ENCODE assay signal across 19 mouse cellular contexts in the genomic region with DNA sequence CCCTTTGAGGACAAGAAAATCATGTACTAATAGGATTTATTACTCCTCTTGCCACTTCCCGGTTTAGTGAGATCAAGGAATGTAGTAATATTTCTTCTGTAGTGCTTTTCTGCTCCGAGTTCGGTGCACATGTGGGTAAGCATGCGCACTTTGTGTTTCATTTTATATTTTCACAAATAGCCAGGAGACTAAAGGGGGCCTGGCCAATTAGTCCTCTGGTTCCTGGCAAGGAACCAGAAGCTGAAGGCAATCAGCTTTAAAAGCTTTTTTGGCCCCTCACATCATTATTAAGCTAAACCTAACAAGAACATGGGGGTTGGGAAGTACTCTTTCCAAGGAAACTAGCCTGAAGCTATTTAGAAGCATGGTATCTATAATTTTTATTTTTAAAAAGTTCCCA.
A peak's percentile ranks its signal among the peaks of the same experiment; 100 is the strongest.
DNase-seq lines count a peak whose midpoint lies in the region; ATAC-seq lines count a peak whose summit lies in the region.
"Had no signal": no experiment of that assay in that cellular context is flagged by ENCODE, and none has a peak within 500 bp of the region (broad histone marks: within the 10 kb centered on the region; RNA-seq: fewer than 3 reads in every experiment).

No protein-coding gene starts in this region.

- no peak overlapping the region for H3K4me3 ChIP-seq in embryonic facial prominence, embryonic 14.5 days (ENCODE audit: low read depth, low read length)
- no peak overlapping the region for H3K4me3 ChIP-seq in embryonic facial prominence, embryonic 10.5 days
- no peak overlapping the region for H3K4me3 ChIP-seq in forebrain, embryonic 13.5 days
- H3K4me3 ChIP-seq in limb, embryonic 11.5 days (ENCODE audit: low read depth, low read length) = no peak overlapping the region
- H3K4me3 ChIP-seq: heart, adult 2 months; hindbrain, embryonic 15.5 days; midbrain, embryonic 12.5 days; myocyte had no signal

- peaks cover 18% of the 10 kb centered on the region for H3K4me1 ChIP-seq in embryonic facial prominence, embryonic 14.5 days (ENCODE audit: control insufficient read depth, insufficient read depth, low read length)
- peaks cover 7% of the 10 kb centered on the region for H3K4me1 ChIP-seq in embryonic facial prominence, embryonic 10.5 days
- H3K4me1 ChIP-seq in forebrain, embryonic 13.5 days = peaks cover 20% of the 10 kb centered on the region
- H3K4me1 ChIP-seq in limb, embryonic 11.5 days (ENCODE audit: control insufficient read depth, insufficient read depth, low read length) = no peaks in the 10 kb centered on the region
- H3K4me1 ChIP-seq: hindbrain, embryonic 15.5 days; midbrain, embryonic 12.5 days had no signal

- H3K9ac ChIP-seq in embryonic facial prominence, embryonic 14.5 days (ENCODE audit: low read depth, low read length) = no peak overlapping the region
- H3K9ac ChIP-seq in forebrain, embryonic 13.5 days = no peak overlapping the region
- no peak overlapping the region for H3K9ac ChIP-seq in limb, embryonic 11.5 days (ENCODE audit: low read length)
- H3K9ac ChIP-seq: hindbrain, embryonic 15.5 days; liver, embryonic 14.5 days; midbrain, embryonic 12.5 days had no signal

- H3K4me2 ChIP-seq in embryonic facial prominence, embryonic 14.5 days (ENCODE audit: low read depth, low read length) = no peak overlapping the region
- peak overlapping the region; percentile 5; the same call in 1 of the 2 replicates for H3K4me2 ChIP-seq in forebrain, embryonic 13.5 days
- H3K4me2 ChIP-seq in limb, embryonic 11.5 days (ENCODE audit: low read depth, severe bottlenecking) = no peak overlapping the region
- H3K4me2 ChIP-seq: hindbrain, embryonic 15.5 days; midbrain, embryonic 12.5 days had no signal

- H3K36me3 ChIP-seq in embryonic facial prominence, embryonic 14.5 days (ENCODE audit: control insufficient read depth, insufficient read depth, low read length) = no peaks in the 10 kb centered on the region
- no peaks in the 10 kb centered on the region for H3K36me3 ChIP-seq in embryonic facial prominence, embryonic 10.5 days (replicated peaks)
- H3K36me3 ChIP-seq in forebrain, embryonic 13.5 days (ENCODE audit: poor library complexity, severe bottlenecking) = no peaks in the 10 kb centered on the region
- no peaks in the 10 kb centered on the region for H3K36me3 ChIP-seq in limb, embryonic 11.5 days (ENCODE audit: control insufficient read depth, insufficient read depth, low read length)
- H3K36me3 ChIP-seq: hindbrain, embryonic 15.5 days; midbrain, embryonic 12.5 days had no signal

- H3K9me3 ChIP-seq in embryonic facial prominence, embryonic 14.5 days (ENCODE audit: control insufficient read depth, low read length) = no peaks in the 10 kb centered on the region
- no peaks in the 10 kb centered on the region for H3K9me3 ChIP-seq in embryonic facial prominence, embryonic 10.5 days
- H3K9me3 ChIP-seq in forebrain, embryonic 13.5 days (replicated peaks) = no peaks in the 10 kb centered on the region
- H3K9me3 ChIP-seq in limb, embryonic 11.5 days (ENCODE audit: control insufficient read depth, low read length) = no peaks in the 10 kb centered on the region
- H3K9me3 ChIP-seq: hindbrain, embryonic 15.5 days; midbrain, embryonic 12.5 days had no signal

- no peak overlapping the region; the same call in 1 of the 2 replicates for H3K27ac ChIP-seq in embryonic facial prominence, embryonic 14.5 days (replicated peaks; ENCODE audit: low read depth, low read length)
- H3K27ac ChIP-seq in embryonic facial prominence, embryonic 10.5 days (replicated peaks) = no peak overlapping the region
- peak overlapping the region; percentile 57; the same call in 1 of the 2 replicates for H3K27ac ChIP-seq in forebrain, embryonic 13.5 days
- peak overlapping the region; percentile 43 for H3K27ac ChIP-seq in limb, embryonic 11.5 days (replicated peaks; ENCODE audit: low read depth, low read length)
- H3K27ac ChIP-seq: heart, adult 2 months; hindbrain, embryonic 15.5 days; liver, embryonic 14.5 days; midbrain, embryonic 12.5 days had no signal

- H3K27me3 ChIP-seq in embryonic facial prominence, embryonic 14.5 days (replicated peaks; ENCODE audit: control insufficient read depth, insufficient read depth, low read length) = no peaks in the 10 kb centered on the region
- H3K27me3 ChIP-seq in embryonic facial prominence, embryonic 10.5 days (replicated peaks; ENCODE audit: low read depth, poor library complexity, severe bottlenecking) = no peaks in the 10 kb centered on the region
- H3K27me3 ChIP-seq in forebrain, embryonic 13.5 days = no peaks in the 10 kb centered on the region
- no peaks in the 10 kb centered on the region for H3K27me3 ChIP-seq in limb, embryonic 11.5 days (ENCODE audit: control insufficient read depth, insufficient read depth, low read length)
- H3K27me3 ChIP-seq: CH12.LX; hindbrain, embryonic 15.5 days; midbrain, embryonic 12.5 days had no signal

- peak; percentile 71 for DNase-seq in embryonic facial prominence, embryonic 14.5 days (ENCODE audit: low spot score)
- no peak for DNase-seq in embryonic facial prominence, embryonic 10.5 days (ENCODE audit: low spot score)
- DNase-seq in MN1 (ENCODE audit: low spot score) = peak; percentile 65
- DNase-seq in limb, embryonic 11.5 days (ENCODE audit: low spot score) = peak; percentile 41
- DNase-seq in B cell, adult 2 months = no peak
- no peak for DNase-seq in gastrocnemius, postnatal 25 days
- DNase-seq in adrenal gland, adult (ENCODE audit: inconsistent age in 2 of 2, low spot score in 1 of 2) = no peak
- DNase-seq: cerebellum, adult 8-10 months; gastrocnemius, postnatal 10 days; heart, adult 2 months; heart, postnatal 36 days; thymus, postnatal 4 days had no signal

- WGBS in embryonic facial prominence, embryonic 14.5 days = 44% methylated on average over 4 of the region's 4 CpGs
- 85% methylated on average over 4 of the region's 4 CpGs for WGBS in embryonic facial prominence, embryonic 10.5 days
- 22% methylated on average over 4 of the region's 4 CpGs for WGBS in forebrain, embryonic 13.5 days
- WGBS in limb, embryonic 11.5 days = 9% methylated on average over 4 of the region's 4 CpGs

- no peak for ATAC-seq in embryonic facial prominence, embryonic 14.5 days (ENCODE audit: low read depth)
- peak; percentile 78 for ATAC-seq in forebrain, embryonic 13.5 days
- ATAC-seq in limb, embryonic 11.5 days (ENCODE audit: insufficient number of reproducible peaks, low FRiP score, low TSS enrichment, low read depth) = peak; percentile 55; the same call in 1 of the 2 replicates
- ATAC-seq: intestine, postnatal 0 days had no signal

Comparison
In these comparisons a context has a peak if more than half of its experiments do, and no peak if none do; other contexts are left out.
1. DNase-seq: peak in embryonic facial prominence, embryonic 14.5 days (single experiment), MN1 (single experiment) and limb, embryonic 11.5 days (single experiment); none in embryonic facial prominence, embryonic 10.5 days (single experiment), B cell, adult 2 months (0 of 2), gastrocnemius, postnatal 25 days (single experiment) and adrenal gland, adult (0 of 2).
2. H3K27ac ChIP-seq: peak in forebrain, embryonic 13.5 days (single experiment) and limb, embryonic 11.5 days (single experiment); none in embryonic facial prominence, embryonic 14.5 days (single experiment) and embryonic facial prominence, embryonic 10.5 days (single experiment).